Mouse (Mus musculus): Measurements from ENCODE around the gene Cdc6. TPM values are rescaled to one million over a fixed set of nuclear protein-coding genes. Genes with fewer than 3 reads are reported as not detected.

Gene Cdc6
- 0.67 to 1.7 TPM (median 0.75 TPM) in 3 replicates for total RNA-seq (2017)

- ATAC-seq (replicated peaks; ENCODE audit: insufficient number of reproducible peaks, low FRiP score, low TSS enrichment, poor library complexity, severe bottlenecking), result peak; percentile 98
Observed at GRCm38 (mm10) chr11:98907437-98908173, at the start of gene Cdc6. Gene Cdc6 (plus strand): TSS chr11:98907801.

GRCm38 (mm10) chr11:98858759-98859731, 48.6 kb upstream of the Cdc6 start:
- 0 out of 2 replicates have a peak, but pooled peaks have one; percentile 48 for ATAC-seq (replicated peaks; ENCODE audit: insufficient number of reproducible peaks, low FRiP score, low TSS enrichment, poor library complexity, severe bottlenecking)

GRCm38 (mm10) chr11:98863028-98863750, 44.4 kb upstream of the Cdc6 start, which contains the start of gene Wipf2:
Gene Wipf2 (plus strand): TSS chr11:98863638.
- peak; percentile 94 for ATAC-seq (replicated peaks; ENCODE audit: insufficient number of reproducible peaks, low FRiP score, low TSS enrichment, poor library complexity, severe bottlenecking)

GRCm38 (mm10) chr11:98863751-98864429, 43.7 kb upstream of the Cdc6 start:
- ATAC-seq (replicated peaks; ENCODE audit: insufficient number of reproducible peaks, low FRiP score, low TSS enrichment, poor library complexity, severe bottlenecking), result 0 out of 2 replicates have a peak, but pooled peaks have one; percentile 13

GRCm38 (mm10) chr11:98867293-98867692, 40.3 kb upstream of the Cdc6 start:
- ATAC-seq (replicated peaks; ENCODE audit: insufficient number of reproducible peaks, low FRiP score, low TSS enrichment, poor library complexity, severe bottlenecking), result no peak

- no peak for ATAC-seq (replicated peaks; ENCODE audit: insufficient number of reproducible peaks, low FRiP score, low TSS enrichment, poor library complexity, severe bottlenecking)
Observed at GRCm38 (mm10) chr11:98869906-98870305, 37.7 kb upstream of the Cdc6 start.

GRCm38 (mm10) chr11:98870791-98871190, 36.8 kb upstream of the Cdc6 start:
- ATAC-seq (replicated peaks; ENCODE audit: insufficient number of reproducible peaks, low FRiP score, low TSS enrichment, poor library complexity, severe bottlenecking), result no peak

- no peak for ATAC-seq (replicated peaks; ENCODE audit: insufficient number of reproducible peaks, low FRiP score, low TSS enrichment, poor library complexity, severe bottlenecking)
Observed at GRCm38 (mm10) chr11:98871416-98871815, 36.2 kb upstream of the Cdc6 start.

GRCm38 (mm10) chr11:98872040-98872439, 35.6 kb upstream of the Cdc6 start:
- no peak for ATAC-seq (replicated peaks; ENCODE audit: insufficient number of reproducible peaks, low FRiP score, low TSS enrichment, poor library complexity, severe bottlenecking)

- no peak for ATAC-seq (replicated peaks; ENCODE audit: insufficient number of reproducible peaks, low FRiP score, low TSS enrichment, poor library complexity, severe bottlenecking)
Observed at GRCm38 (mm10) chr11:98873900-98874299, 33.7 kb upstream of the Cdc6 start.

GRCm38 (mm10) chr11:98877001-98877400, 30.6 kb upstream of the Cdc6 start:
- no peak for ATAC-seq (replicated peaks; ENCODE audit: insufficient number of reproducible peaks, low FRiP score, low TSS enrichment, poor library complexity, severe bottlenecking)

GRCm38 (mm10) chr11:98887703-98888102, 19.9 kb upstream of the Cdc6 start:
- no peak for ATAC-seq (replicated peaks; ENCODE audit: insufficient number of reproducible peaks, low FRiP score, low TSS enrichment, poor library complexity, severe bottlenecking)

- peak; percentile 82 for ATAC-seq (replicated peaks; ENCODE audit: insufficient number of reproducible peaks, low FRiP score, low TSS enrichment, poor library complexity, severe bottlenecking)
Observed at GRCm38 (mm10) chr11:98889077-98889476, 18.5 kb upstream of the Cdc6 start.

GRCm38 (mm10) chr11:98889977-98890376, 17.6 kb upstream of the Cdc6 start:
- ATAC-seq (replicated peaks; ENCODE audit: insufficient number of reproducible peaks, low FRiP score, low TSS enrichment, poor library complexity, severe bottlenecking), result no peak

GRCm38 (mm10) chr11:98892426-98892825, 15.2 kb upstream of the Cdc6 start:
- ATAC-seq (replicated peaks; ENCODE audit: insufficient number of reproducible peaks, low FRiP score, low TSS enrichment, poor library complexity, severe bottlenecking), result no peak

- ATAC-seq (replicated peaks; ENCODE audit: insufficient number of reproducible peaks, low FRiP score, low TSS enrichment, poor library complexity, severe bottlenecking), result peak; percentile 77
Observed at GRCm38 (mm10) chr11:98900529-98901125, 7.0 kb upstream of the Cdc6 start.

- ATAC-seq (replicated peaks; ENCODE audit: insufficient number of reproducible peaks, low FRiP score, low TSS enrichment, poor library complexity, severe bottlenecking), result no peak
Observed at GRCm38 (mm10) chr11:98902621-98903245, 4.9 kb upstream of the Cdc6 start.

Data from monocyte, adult 5-6 weeks (primary cell).